Mouse (Mus musculus): ENCODE measurements around the gene Rfx3.

The Rfx3 gene

GRCm38 (mm10) chr19:27905976-27906375 lies 105.0 kb downstream of the Rfx3 start:
- no peak for ATAC-seq (ENCODE audit: low TSS enrichment)

- ATAC-seq (ENCODE audit: low TSS enrichment), result no peak
Measured at GRCm38 (mm10) chr19:27905172-27905571, 105.8 kb downstream of the Rfx3 start.

- peak; percentile 76 for ATAC-seq (ENCODE audit: low TSS enrichment)
Measured at GRCm38 (mm10) chr19:27904655-27905054, 106.3 kb downstream of the Rfx3 start.

GRCm38 (mm10) chr19:27904209-27904608 lies 106.8 kb downstream of the Rfx3 start:
- peak; percentile 48 for ATAC-seq (ENCODE audit: low TSS enrichment)

GRCm38 (mm10) chr19:27902601-27903000 lies 108.4 kb downstream of the Rfx3 start:
- no peak for ATAC-seq (ENCODE audit: low TSS enrichment)

GRCm38 (mm10) chr19:27901693-27902092 lies 109.3 kb downstream of the Rfx3 start:
- ATAC-seq (ENCODE audit: low TSS enrichment), result no peak

GRCm38 (mm10) chr19:27884520-27884919 lies 126.4 kb downstream of the Rfx3 start:
- no peak for ATAC-seq (ENCODE audit: low TSS enrichment)

GRCm38 (mm10) chr19:27877429-27877828 lies 133.5 kb downstream of the Rfx3 start:
- ATAC-seq (ENCODE audit: low TSS enrichment), result no peak

- no peak for ATAC-seq (ENCODE audit: low TSS enrichment)
Measured at GRCm38 (mm10) chr19:27870794-27871193, 140.2 kb downstream of the Rfx3 start.

- no peak for ATAC-seq (ENCODE audit: low TSS enrichment)
Measured at GRCm38 (mm10) chr19:27859641-27860040, 151.3 kb downstream of the Rfx3 start.

- ATAC-seq (ENCODE audit: low TSS enrichment), result no peak
Measured at GRCm38 (mm10) chr19:27848946-27849345, 162.0 kb downstream of the Rfx3 start.

GRCm38 (mm10) chr19:27847055-27847454 lies 163.9 kb downstream of the Rfx3 start:
- ATAC-seq (ENCODE audit: low TSS enrichment), result peak; percentile 73

- ATAC-seq (ENCODE audit: low TSS enrichment), result no peak
Measured at GRCm38 (mm10) chr19:27838635-27839034, 172.3 kb downstream of the Rfx3 start.

- no peak for ATAC-seq (ENCODE audit: low TSS enrichment)
Measured at GRCm38 (mm10) chr19:27838041-27838440, 172.9 kb downstream of the Rfx3 start.

- no peak for ATAC-seq (ENCODE audit: low TSS enrichment)
Measured at GRCm38 (mm10) chr19:27832448-27832847, 178.5 kb downstream of the Rfx3 start.

- ATAC-seq (ENCODE audit: low TSS enrichment), result peak; percentile 65; the same call in 1 of the 2 replicates
Measured at GRCm38 (mm10) chr19:27828316-27828715, 182.7 kb downstream of the Rfx3 start.

- ATAC-seq (ENCODE audit: low TSS enrichment), result no peak
Measured at GRCm38 (mm10) chr19:27817661-27818060, 193.3 kb downstream of the Rfx3 start.

GRCm38 (mm10) chr19:27780030-27780429 lies 230.9 kb downstream of the Rfx3 start:
- peak; percentile 70 for ATAC-seq (ENCODE audit: low TSS enrichment)

GRCm38 (mm10) chr19:27770716-27771265 lies 240.2 kb downstream of the Rfx3 start:
- no peak for ATAC-seq (ENCODE audit: low TSS enrichment)

GRCm38 (mm10) chr19:27768444-27768843 lies 242.5 kb downstream of the Rfx3 start:
- ATAC-seq (ENCODE audit: low TSS enrichment), result peak; percentile 93

- ATAC-seq (ENCODE audit: low TSS enrichment), result no peak
Measured at GRCm38 (mm10) chr19:27760309-27760708, 250.7 kb downstream of the Rfx3 start.

- ATAC-seq (ENCODE audit: low TSS enrichment), result peak; percentile 69
Measured at GRCm38 (mm10) chr19:27759347-27759746, 251.6 kb downstream of the Rfx3 start.

GRCm38 (mm10) chr19:27747301-27747700 lies 263.7 kb downstream of the Rfx3 start:
- no peak for ATAC-seq (ENCODE audit: low TSS enrichment)

GRCm38 (mm10) chr19:27738908-27739307 lies 272.1 kb downstream of the Rfx3 start:
- ATAC-seq (ENCODE audit: low TSS enrichment), result no peak

Data from frontal cortex, adult (tissue).